Comparison of ENCODE assay signal across 21 mouse cellular contexts in the genomic region with DNA sequence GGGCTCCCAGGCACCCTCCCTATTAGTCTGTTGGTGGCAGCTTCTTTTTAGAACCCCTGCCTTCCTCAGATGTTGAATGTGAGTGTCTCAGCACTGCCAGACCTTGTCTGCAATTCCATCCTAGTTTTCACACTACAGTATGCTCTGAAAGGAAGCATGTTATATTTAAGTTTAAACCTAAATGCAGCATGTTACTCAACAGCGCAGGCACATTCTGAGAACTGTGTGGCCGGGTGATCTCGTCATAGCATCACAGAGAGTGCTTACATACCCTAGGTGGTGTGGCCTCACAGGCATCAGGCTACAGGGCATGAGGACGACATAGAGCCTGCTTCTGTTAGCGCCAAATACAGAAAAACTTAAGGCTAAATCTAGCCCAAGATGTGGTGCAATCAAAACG. TPM values are rescaled to one million over a fixed set of nuclear protein-coding genes. Genes with fewer than 3 reads are reported as not detected.
DNase-seq lines count a peak whose midpoint lies in the region; ATAC-seq and TF ChIP-seq lines count a peak whose summit lies in the region.
"Had no signal": no experiment of that assay in that cellular context is flagged by ENCODE, and none has a peak within 500 bp of the region (broad histone marks: within the 10 kb centered on the region; RNA-seq: fewer than 3 reads in every experiment).

No protein-coding gene starts in this region.

- 0 out of 2 replicates have a peak, but pooled peaks have one; percentile 5 for TF ChIP-seq CTCF in G1E (IDR thresholded peaks at IDR 0.05; ENCODE audit: low read depth, low read length)

- no peak overlapping the region for H3K9ac ChIP-seq in hindbrain, embryonic 15.5 days
- H3K9ac ChIP-seq in hindbrain, embryonic 12.5 days: no peak overlapping the region
- no peak overlapping the region for H3K9ac ChIP-seq in midbrain, embryonic 15.5 days
- H3K9ac ChIP-seq in hindbrain, embryonic 14.5 days: no peak overlapping the region
- H3K9ac ChIP-seq: embryonic facial prominence, embryonic 13.5 days; forebrain, embryonic 12.5 days; heart, embryonic 12.5 days had no signal

- 0 out of 2 replicates have a peak, but pooled peaks cover 3% of the 10 kb centered on the region for H3K36me3 ChIP-seq in hindbrain, embryonic 15.5 days
- 0 out of 2 replicates have a peak, but pooled peaks cover 1% of the 10 kb centered on the region for H3K36me3 ChIP-seq in hindbrain, embryonic 12.5 days
- H3K36me3 ChIP-seq in G1E (replicated peaks): peaks cover 83% of the 10 kb centered on the region
- peaks cover 4% of the 10 kb centered on the region; the same call in 1 of the 2 replicates for H3K36me3 ChIP-seq in midbrain, embryonic 10.5 days
- no peaks in the 10 kb centered on the region for H3K36me3 ChIP-seq in midbrain, embryonic 15.5 days (replicated peaks)
- 0 out of 2 replicates have a peak, but pooled peaks cover under 1% of the 10 kb centered on the region for H3K36me3 ChIP-seq in hindbrain, embryonic 14.5 days (replicated peaks; ENCODE audit: control insufficient read depth, insufficient read depth)
- H3K36me3 ChIP-seq: embryonic facial prominence, embryonic 13.5 days; forebrain, embryonic 12.5 days; heart, embryonic 12.5 days; hindbrain, embryonic 10.5 days had no signal

- no peak overlapping the region for H3K4me3 ChIP-seq in hindbrain, embryonic 15.5 days
- H3K4me3 ChIP-seq in hindbrain, embryonic 12.5 days: no peak overlapping the region
- no peak overlapping the region for H3K4me3 ChIP-seq in G1E (ENCODE audit: low read depth, low read length)
- no peak overlapping the region for H3K4me3 ChIP-seq in midbrain, embryonic 10.5 days
- H3K4me3 ChIP-seq in midbrain, embryonic 15.5 days: no peak overlapping the region
- H3K4me3 ChIP-seq in hindbrain, embryonic 14.5 days (replicated peaks; ENCODE audit: low read length): no peak overlapping the region
- H3K4me3 ChIP-seq: embryonic facial prominence, embryonic 13.5 days; forebrain, embryonic 12.5 days; gastrocnemius, adult 2 months; heart, embryonic 12.5 days; hindbrain, embryonic 10.5 days had no signal

- no peak for ATAC-seq in hindbrain, embryonic 15.5 days (ENCODE audit: low FRiP score, low read depth)
- no peak for ATAC-seq in hindbrain, embryonic 12.5 days (ENCODE audit: low FRiP score)
- no peak for ATAC-seq in G1E (ENCODE audit: extremely low read depth, insufficient number of reproducible peaks, low FRiP score, poor library complexity, severe bottlenecking)
- no peak for ATAC-seq in midbrain, embryonic 15.5 days (replicated peaks)
- no peak for ATAC-seq in hindbrain, embryonic 14.5 days (ENCODE audit: low FRiP score)
- ATAC-seq: activated CD4-positive, CD25-positive, alpha-beta regulatory T cell, adult 4 months; forebrain, embryonic 16.5 days; hindbrain, postnatal 0 days; Patski had no signal

- WGBS in hindbrain, embryonic 15.5 days: 86% methylated on average over 6 of the region's 6 CpGs
- WGBS in hindbrain, embryonic 12.5 days: 85% methylated on average over 6 of the region's 6 CpGs
- 90% methylated on average over 6 of the region's 6 CpGs for WGBS in midbrain, embryonic 10.5 days
- WGBS in midbrain, embryonic 15.5 days: 81% methylated on average over 6 of the region's 6 CpGs
- WGBS in hindbrain, embryonic 14.5 days: 90% methylated on average over 6 of the region's 6 CpGs

- H3K27ac ChIP-seq in hindbrain, embryonic 15.5 days (replicated peaks): 0 out of 2 replicates have a peak overlapping the region, but pooled peaks have one; percentile 12
- H3K27ac ChIP-seq in hindbrain, embryonic 12.5 days: no peak overlapping the region
- peak overlapping the region; percentile 38; the same call in 1 of the 2 replicates for H3K27ac ChIP-seq in midbrain, embryonic 10.5 days (replicated peaks)
- H3K27ac ChIP-seq in midbrain, embryonic 15.5 days: 0 out of 2 replicates have a peak overlapping the region, but pooled peaks have one; percentile 34
- H3K27ac ChIP-seq in hindbrain, embryonic 14.5 days: no peak overlapping the region
- H3K27ac ChIP-seq: embryonic facial prominence, embryonic 13.5 days; forebrain, embryonic 12.5 days; gastrocnemius, adult 2 months; hindbrain, embryonic 10.5 days; hindbrain, postnatal 0 days had no signal

- no peak overlapping the region for H3K4me2 ChIP-seq in hindbrain, embryonic 15.5 days
- no peak overlapping the region for H3K4me2 ChIP-seq in hindbrain, embryonic 12.5 days (replicated peaks)
- H3K4me2 ChIP-seq in midbrain, embryonic 15.5 days: no peak overlapping the region
- H3K4me2 ChIP-seq in hindbrain, embryonic 14.5 days (replicated peaks): no peak overlapping the region
- H3K4me2 ChIP-seq: embryonic facial prominence, embryonic 13.5 days; forebrain, embryonic 12.5 days; heart, embryonic 12.5 days had no signal

- no peak for DNase-seq in G1E (ENCODE audit: low spot score)
- DNase-seq in midbrain, embryonic 10.5 days (ENCODE audit: low spot score): no peak
- DNase-seq in embryo, embryonic 11 days: no peak
- no peak for DNase-seq in hindbrain, embryonic 14.5 days (ENCODE audit: low spot score)
- DNase-seq in adrenal gland, postnatal 14 days: no peak
- DNase-seq: adrenal gland, postnatal 25 days; cerebellum, adult 8-10 months; cerebellum, postnatal 14 days; gastrocnemius, adult 2 months; gastrocnemius, postnatal 25 days had no signal

- H3K27me3 ChIP-seq in hindbrain, embryonic 15.5 days: no peaks in the 10 kb centered on the region
- H3K27me3 ChIP-seq in hindbrain, embryonic 12.5 days: no peaks in the 10 kb centered on the region
- no peaks in the 10 kb centered on the region for H3K27me3 ChIP-seq in G1E (ENCODE audit: insufficient read depth, low read length)
- H3K27me3 ChIP-seq in midbrain, embryonic 10.5 days (ENCODE audit: low read depth, poor library complexity, severe bottlenecking): no peaks in the 10 kb centered on the region
- H3K27me3 ChIP-seq in midbrain, embryonic 15.5 days (replicated peaks): no peaks in the 10 kb centered on the region
- H3K27me3 ChIP-seq in hindbrain, embryonic 14.5 days (ENCODE audit: control insufficient read depth, insufficient read depth, low read length): no peaks in the 10 kb centered on the region
- H3K27me3 ChIP-seq: embryonic facial prominence, embryonic 13.5 days; forebrain, embryonic 12.5 days; heart, embryonic 12.5 days; Patski had no signal

- no peaks in the 10 kb centered on the region for H3K9me3 ChIP-seq in hindbrain, embryonic 15.5 days
- no peaks in the 10 kb centered on the region for H3K9me3 ChIP-seq in hindbrain, embryonic 12.5 days (replicated peaks)
- H3K9me3 ChIP-seq in G1E (replicated peaks): no peaks in the 10 kb centered on the region
- H3K9me3 ChIP-seq in midbrain, embryonic 10.5 days (replicated peaks): no peaks in the 10 kb centered on the region
- H3K9me3 ChIP-seq in midbrain, embryonic 15.5 days: no peaks in the 10 kb centered on the region
- H3K9me3 ChIP-seq in hindbrain, embryonic 14.5 days (ENCODE audit: control insufficient read depth, low read length): no peaks in the 10 kb centered on the region
- H3K9me3 ChIP-seq: embryonic facial prominence, embryonic 13.5 days; forebrain, embryonic 12.5 days; heart, embryonic 12.5 days; hindbrain, embryonic 10.5 days had no signal

- peaks cover 24% of the 10 kb centered on the region for H3K4me1 ChIP-seq in hindbrain, embryonic 15.5 days (replicated peaks)
- peaks cover 11% of the 10 kb centered on the region for H3K4me1 ChIP-seq in hindbrain, embryonic 12.5 days
- no peaks in the 10 kb centered on the region; the same call in 1 of the 2 replicates for H3K4me1 ChIP-seq in G1E (ENCODE audit: insufficient read depth, low read depth, low read length)
- H3K4me1 ChIP-seq in midbrain, embryonic 10.5 days: peaks cover 40% of the 10 kb centered on the region
- H3K4me1 ChIP-seq in midbrain, embryonic 15.5 days: peaks cover 14% of the 10 kb centered on the region
- peaks cover 14% of the 10 kb centered on the region for H3K4me1 ChIP-seq in hindbrain, embryonic 14.5 days (replicated peaks; ENCODE audit: control insufficient read depth, insufficient read depth, low read length)
- H3K4me1 ChIP-seq: embryonic facial prominence, embryonic 13.5 days had no signal

RNA-seq across cellular contexts. Expression of gene Eipr1, which starts 24.0 kb away (rescaled TPM):
- 70.9 and 71.8 TPM in 2 replicates for polyA plus RNA-seq in hindbrain, embryonic 15.5 days (2015; fragmentation: Nextera tagmentation; extraction: Ambion mirVana)
- 48.9 and 49.6 TPM in 2 replicates for polyA plus RNA-seq in hindbrain, embryonic 12.5 days (2016; fragmentation: Nextera tagmentation; extraction: Ambion mirVana)
- total RNA-seq in G1E (2014; fragmentation: Nextera tagmentation) (11.0 and 14.9 TPM in 2 replicates), G1E (2017) (52.8 and 59.5 TPM in 2 replicates)
- 22.4 and 26.5 TPM in 2 replicates for polyA plus RNA-seq in G1E (2012)
- polyA plus RNA-seq in midbrain, embryonic 10.5 days (2016; fragmentation: Nextera tagmentation; extraction: Ambion mirVana): 45.5 and 48.0 TPM in 2 replicates
- 79.2 and 85.6 TPM in 2 replicates for polyA plus RNA-seq in midbrain, embryonic 15.5 days (2015; fragmentation: Nextera tagmentation; extraction: Ambion mirVana)
- polyA plus RNA-seq in hindbrain, embryonic 14.5 days (2014; fragmentation: Nextera tagmentation; extraction: Ambion mirVana): 68.2 and 75.3 TPM in 2 replicates
- 18.5 and 18.6 TPM in 2 replicates for total RNA-seq in adrenal gland, postnatal 14 days (2021)

RNA-seq across cellular contexts. Expression of gene Trappc12, which starts 25.4 kb away (rescaled TPM):
- 40.2 and 43.1 TPM in 2 replicates for polyA plus RNA-seq in hindbrain, embryonic 15.5 days (2015; fragmentation: Nextera tagmentation; extraction: Ambion mirVana)
- polyA plus RNA-seq in hindbrain, embryonic 12.5 days (2016; fragmentation: Nextera tagmentation; extraction: Ambion mirVana): 42.1 and 43.2 TPM in 2 replicates
- 37.4 and 49.6 TPM in 2 replicates for total RNA-seq in G1E (2014; fragmentation: Nextera tagmentation)
- 44.9 and 51.2 TPM in 2 replicates for total RNA-seq in G1E (2017)
- 9.8 and 13.5 TPM in 2 replicates for polyA plus RNA-seq in G1E (2012)
- 36.3 and 40.1 TPM in 2 replicates for polyA plus RNA-seq in midbrain, embryonic 10.5 days (2016; fragmentation: Nextera tagmentation; extraction: Ambion mirVana)
- polyA plus RNA-seq in midbrain, embryonic 15.5 days (2015; fragmentation: Nextera tagmentation; extraction: Ambion mirVana): 46.4 and 46.7 TPM in 2 replicates
- 39.1 and 41.3 TPM in 2 replicates for polyA plus RNA-seq in hindbrain, embryonic 14.5 days (2014; fragmentation: Nextera tagmentation; extraction: Ambion mirVana)
- 34.4 and 34.5 TPM in 2 replicates for total RNA-seq in adrenal gland, postnatal 14 days (2021)

Comparison
In these comparisons a context has a peak if more than half of its experiments do, and no peak if none do; other contexts are left out.
1. H3K27ac ChIP-seq: peak in hindbrain, embryonic 15.5 days (single experiment), midbrain, embryonic 10.5 days (single experiment) and midbrain, embryonic 15.5 days (single experiment); none in hindbrain, embryonic 12.5 days (single experiment) and hindbrain, embryonic 14.5 days (single experiment).